Mouse (Mus musculus) right cerebral cortex, postnatal 14 days (tissue): Measurements from ENCODE around the gene Clasp2.
"Not testable (repeated sequence)": the region's sequence is repeated elsewhere in the genome, so short reads cannot be mapped to it uniquely, and the experiment has no call there.

Experiments
- DNase-seq: peaks from one replicate; pipeline ENCODE4 v3.0.0; 2022

Clasp2 gene

GRCm38 (mm10) chr9:113830219-113830618, 88.9 kb downstream of the Clasp2 start:
- no peak for DNase-seq

DNA sequence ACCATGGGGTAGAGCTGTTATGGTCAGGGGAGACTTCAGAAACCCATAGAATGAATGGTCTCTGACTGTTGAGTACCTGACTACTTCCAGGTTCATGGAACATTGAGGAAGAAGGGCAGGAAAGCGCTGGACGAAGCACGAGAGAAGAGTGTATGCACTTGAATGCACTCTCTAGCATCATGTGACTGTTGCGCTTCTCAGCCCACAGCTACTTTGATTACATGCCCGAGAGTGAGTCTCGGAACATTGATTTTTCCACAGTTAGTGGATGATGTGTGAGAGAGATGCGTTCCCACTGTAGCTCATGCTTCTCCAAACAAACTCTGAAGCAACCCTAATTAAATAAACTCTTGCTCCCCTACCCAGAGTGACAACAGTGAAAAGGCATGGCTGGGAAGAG, 92.2 kb downstream of the Clasp2 start:
- DNase-seq = no peak

DNA sequence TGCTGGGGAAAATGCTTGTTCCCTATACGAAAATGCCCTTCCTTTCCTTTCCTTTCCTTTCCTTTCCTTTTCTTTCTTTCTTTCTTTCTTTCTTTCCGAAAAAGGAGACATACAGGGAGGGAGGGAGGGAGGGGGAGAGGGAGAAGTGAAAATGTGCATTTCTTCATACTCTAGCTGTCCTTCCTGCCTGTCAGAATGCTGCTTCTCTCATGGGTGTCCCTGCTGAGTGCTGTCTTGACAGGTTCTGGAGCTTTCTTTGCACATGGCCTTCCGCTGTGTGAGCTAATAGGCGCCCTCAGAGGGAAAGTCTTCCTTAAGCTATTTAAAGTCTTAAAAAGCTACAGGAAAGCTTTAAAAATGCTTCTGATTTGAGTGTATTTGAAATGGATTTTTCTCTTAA, 95.7 kb downstream of the Clasp2 start:
- no peak for DNase-seq

DNA sequence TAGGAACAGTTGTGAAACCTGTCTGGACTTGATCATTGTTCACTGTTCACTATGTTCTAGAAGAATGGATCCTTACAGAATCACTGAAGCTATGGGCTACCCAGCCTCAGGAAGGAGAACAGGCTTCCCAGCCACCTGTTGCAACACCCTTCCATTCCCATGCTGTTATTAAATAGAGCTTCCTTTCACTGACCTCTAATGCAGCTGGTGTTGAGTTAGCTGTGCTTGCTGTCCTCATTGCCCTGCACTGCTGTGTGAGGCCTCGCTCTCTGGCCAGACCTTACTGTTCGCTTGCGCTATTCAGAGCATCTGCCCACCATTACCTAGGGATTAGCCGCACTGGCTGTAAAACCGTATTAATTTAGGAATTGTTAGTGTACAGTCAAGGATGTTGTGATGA, 96.2 kb downstream of the Clasp2 start:
- no peak for DNase-seq

- DNase-seq = no peak
Observed at GRCm38 (mm10) chr9:113844029-113844428, 102.8 kb downstream of the Clasp2 start.

DNA sequence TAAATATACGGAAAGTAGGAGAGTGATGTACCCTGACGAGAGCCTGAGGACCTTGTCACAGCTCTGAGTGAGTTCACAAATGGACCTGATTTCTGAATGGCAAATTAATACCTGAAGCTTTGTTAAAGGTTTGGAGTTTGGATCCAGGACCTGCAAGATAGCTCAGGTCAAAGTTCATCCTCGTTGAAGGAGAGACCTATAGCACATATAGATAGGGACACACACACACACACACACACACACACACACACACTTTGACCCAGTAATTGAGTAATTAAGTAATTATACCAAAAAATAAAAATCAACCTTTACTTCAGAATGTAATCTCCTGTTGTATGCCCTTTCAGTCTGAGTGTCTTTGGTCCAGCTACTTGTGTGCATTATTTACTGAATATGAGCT, 114.2 kb downstream of the Clasp2 start:
- DNase-seq = no peak

DNA sequence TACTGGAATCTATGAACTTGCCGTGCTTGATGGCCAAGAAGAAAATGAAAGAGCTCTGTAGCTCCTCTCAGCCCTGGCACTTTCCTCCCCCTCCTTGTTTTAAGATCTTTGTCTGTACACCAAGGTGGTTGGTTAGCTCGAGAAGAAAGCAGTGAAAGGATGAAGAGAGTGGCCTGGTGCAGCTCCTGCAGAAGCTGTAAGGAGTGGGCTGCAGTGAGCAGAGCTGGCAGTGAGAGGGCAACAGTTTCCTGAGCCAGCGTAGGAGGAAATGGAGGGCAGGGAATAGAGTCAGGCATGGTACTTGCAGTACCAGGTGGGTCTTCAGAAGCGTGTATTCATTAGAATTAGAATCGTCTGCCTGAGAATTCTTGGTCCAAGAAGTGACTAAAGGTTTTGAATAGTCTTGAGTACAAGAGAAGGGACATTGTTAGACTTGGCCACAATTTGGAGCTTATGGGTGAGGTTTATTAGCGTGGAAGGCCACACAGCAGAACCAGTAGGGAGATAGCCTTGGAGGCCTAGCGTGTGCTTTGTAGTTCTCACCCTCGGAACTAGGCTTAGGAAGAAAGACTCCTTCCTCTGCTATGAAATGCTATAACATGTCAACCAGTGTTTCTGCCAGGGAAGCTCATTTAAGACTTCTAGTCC, 116.1 kb downstream of the Clasp2 start:
- no peak for DNase-seq

GRCm38 (mm10) chr9:113857929-113858440, 116.7 kb downstream of the Clasp2 start:
- no peak for DNase-seq

DNA sequence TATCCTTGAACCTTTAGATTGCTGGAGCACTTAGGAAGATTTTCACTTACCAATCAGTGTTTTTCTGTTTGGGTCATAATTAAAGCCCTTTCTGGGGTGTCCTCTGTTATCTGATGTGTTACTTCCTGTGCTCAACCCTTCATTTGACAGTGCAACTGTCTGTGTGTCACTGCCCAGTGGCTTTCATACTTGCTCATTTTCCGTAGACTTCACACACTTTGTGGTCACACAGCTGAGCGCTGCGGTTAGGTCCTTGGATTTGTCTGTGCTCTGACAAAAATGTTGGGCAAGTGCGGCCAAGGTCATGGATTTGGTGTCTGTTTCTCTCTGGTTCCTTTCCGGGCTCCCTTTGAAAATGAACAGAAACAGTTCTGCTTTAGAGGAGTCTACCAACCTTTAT, 118.1 kb downstream of the Clasp2 start:
- DNase-seq = no peak

DNA sequence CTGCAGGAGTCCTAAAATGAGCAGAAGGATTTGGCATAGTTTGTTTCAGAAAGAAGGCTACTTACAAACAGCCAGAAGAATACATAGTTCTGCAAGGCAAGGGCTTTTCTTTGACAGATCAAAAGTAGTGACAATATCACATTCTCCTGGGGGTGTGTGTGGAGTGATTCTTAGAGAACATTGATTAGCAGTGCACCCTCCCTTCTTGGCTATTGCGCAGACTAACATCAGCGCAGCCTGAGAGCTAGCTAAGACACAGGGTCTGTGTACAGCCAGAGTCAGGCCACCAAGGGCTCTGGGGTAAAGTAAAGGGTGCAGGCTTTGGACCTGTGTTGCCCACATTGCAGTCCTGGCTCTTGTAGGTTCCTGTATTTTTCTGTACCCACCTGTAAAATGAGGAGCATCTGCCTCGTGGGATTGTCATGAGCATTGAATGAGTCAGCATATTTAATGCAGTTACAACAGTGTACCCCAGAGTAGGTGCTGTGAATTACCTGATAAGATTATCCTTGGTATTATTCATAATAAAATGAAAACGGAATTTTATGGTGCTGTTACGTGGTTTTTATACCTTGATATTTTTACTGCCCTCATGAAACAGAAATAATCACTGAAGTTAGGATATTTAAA, 122.2 kb downstream of the Clasp2 start:
- no peak for DNase-seq

- no peak for DNase-seq
Observed at GRCm38 (mm10) chr9:113867951-113868350, 126.7 kb downstream of the Clasp2 start.

GRCm38 (mm10) chr9:113894903-113895302, 153.6 kb downstream of the Clasp2 start:
- no peak for DNase-seq

GRCm38 (mm10) chr9:113903136-113903535, 161.9 kb downstream of the Clasp2 start:
- peak; percentile 42 for DNase-seq

- DNase-seq = not testable (repeated sequence)
Observed at GRCm38 (mm10) chr9:113904315-113904714, 163.0 kb downstream of the Clasp2 start.

DNA sequence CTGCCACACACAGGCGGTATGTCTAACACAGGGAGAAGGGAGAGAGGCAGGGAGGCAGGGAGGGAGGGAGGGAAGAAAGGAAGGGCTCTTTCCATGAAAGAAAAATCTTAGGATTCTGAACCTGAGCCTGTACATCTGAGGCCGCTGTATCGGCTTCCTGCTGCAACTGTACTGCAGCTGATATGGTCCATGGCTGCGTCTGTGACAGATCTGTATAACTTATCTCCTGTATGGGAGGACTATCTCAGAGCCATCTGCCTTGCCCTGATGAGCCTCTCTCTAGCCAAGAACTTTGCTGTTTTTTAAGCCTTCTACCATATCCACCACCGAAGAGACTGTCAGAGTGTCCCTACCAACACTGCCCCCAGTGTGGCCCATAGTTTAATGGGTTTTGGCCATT, 174.5 kb downstream of the Clasp2 start:
- DNase-seq = no peak

GRCm38 (mm10) chr9:113922677-113923076, 181.4 kb downstream of the Clasp2 start:
- no peak for DNase-seq

DNA sequence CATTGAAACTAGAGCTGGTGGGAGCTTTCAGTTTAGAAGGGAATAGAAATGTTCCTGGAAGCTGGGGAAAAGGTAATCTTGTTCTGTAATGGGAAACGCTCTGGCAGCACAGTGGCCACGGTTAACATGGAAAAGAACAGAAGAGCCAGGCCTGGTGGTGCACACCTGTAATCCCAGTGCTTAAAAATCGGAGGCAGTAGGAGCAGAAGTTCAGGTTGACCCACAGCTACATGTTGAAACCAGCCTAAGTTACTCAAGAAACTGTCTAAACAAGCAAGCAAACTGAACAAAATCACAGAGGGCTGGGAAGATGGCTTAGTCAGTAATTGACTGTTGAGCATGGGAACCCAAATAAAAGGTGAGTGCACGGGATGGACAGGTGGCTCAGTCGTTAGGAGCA, 183.6 kb downstream of the Clasp2 start:
- no peak for DNase-seq

DNA sequence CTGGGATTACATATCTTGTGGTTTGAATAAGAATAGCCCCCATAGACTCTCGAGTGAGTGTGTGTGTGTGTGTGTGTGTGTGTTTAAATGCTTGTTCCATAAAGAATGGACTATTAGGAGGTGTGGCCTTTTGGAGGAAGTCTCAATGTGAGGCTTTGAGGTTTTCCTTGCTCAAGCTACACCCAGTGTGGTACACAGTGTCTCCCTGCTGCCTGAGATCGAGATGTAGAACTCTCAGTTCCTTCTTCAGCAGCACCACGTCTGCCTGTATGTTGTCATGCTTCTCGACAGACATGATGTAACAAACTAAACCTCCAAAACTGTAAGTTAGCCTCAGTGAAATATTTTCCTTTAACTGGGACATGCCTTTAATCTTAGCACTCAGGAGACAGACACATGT, 187.3 kb downstream of the Clasp2 start:
- DNase-seq = no peak

DNA sequence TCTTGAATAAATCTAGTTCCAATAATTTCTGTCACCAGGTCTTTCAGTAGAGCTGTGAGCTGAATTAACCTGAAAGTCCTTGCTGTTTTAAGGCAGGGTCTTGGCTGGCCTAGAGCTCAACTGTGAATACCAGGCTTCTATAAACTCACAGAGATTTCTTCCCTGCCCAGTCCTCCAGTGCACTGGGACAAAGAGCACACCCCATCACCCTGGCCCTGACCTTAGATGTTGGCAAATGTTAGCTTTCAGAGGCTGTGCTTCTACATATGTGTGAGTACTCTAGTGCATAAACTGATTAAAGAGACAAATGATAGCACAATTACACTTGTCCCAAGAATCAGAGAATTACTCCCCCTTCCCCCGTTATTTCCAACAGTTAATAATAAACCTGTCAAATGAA, 188.4 kb downstream of the Clasp2 start:
- DNase-seq = no peak

DNA sequence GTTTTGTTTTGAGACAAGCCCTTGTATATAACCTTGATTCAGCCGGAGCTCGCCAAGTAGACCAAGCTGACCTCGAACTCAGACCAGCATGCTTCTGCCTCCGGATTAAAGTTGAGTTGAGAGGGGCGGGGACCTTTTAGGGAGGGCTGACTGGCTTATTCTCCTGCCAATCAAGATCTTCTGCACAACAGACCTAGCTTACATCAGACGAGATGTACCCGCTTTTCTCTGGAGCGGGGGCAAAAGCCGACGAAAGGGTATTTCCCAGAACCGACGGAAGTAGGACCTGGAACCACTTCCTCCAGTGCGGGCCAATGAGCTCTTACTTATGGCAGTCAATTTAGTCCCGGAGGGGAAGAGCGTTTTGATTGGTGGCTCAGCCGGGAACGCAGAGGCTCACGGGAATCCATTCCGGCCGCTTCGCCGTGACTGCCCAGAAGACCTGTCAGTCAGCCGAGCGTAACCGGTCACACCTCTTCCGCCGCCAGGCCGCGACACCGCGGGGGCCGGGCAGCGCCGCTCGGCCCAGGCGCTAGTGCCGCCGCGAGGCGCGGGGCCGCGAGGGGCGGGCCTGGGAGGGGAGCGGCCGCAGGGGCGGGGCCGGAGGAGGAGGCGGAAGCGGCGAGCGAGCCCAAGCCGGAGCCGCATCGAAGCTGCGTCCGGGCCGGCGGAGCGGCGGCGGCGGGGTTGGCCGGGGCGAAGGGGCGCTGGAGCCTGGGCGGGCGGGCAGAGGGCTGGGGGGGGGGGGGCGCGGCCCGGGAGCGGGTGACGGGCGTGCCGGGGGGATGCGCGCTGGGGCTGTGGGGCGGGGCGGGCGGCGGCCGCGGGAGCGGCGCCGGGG, 189.5 kb downstream of the Clasp2 start, which contains the start of gene Ubp1:
Ubp1 (plus strand) TSS at position 401 of the 841 bp plus-strand sequence.
- peak; percentile 90 for DNase-seq

- DNase-seq = peak; percentile 32
Observed at GRCm38 (mm10) chr9:113931375-113932099, 190.3 kb downstream of the Clasp2 start.

- no peak for DNase-seq
Observed at GRCm38 (mm10) chr9:113932100-113932470, 190.8 kb downstream of the Clasp2 start.

DNA sequence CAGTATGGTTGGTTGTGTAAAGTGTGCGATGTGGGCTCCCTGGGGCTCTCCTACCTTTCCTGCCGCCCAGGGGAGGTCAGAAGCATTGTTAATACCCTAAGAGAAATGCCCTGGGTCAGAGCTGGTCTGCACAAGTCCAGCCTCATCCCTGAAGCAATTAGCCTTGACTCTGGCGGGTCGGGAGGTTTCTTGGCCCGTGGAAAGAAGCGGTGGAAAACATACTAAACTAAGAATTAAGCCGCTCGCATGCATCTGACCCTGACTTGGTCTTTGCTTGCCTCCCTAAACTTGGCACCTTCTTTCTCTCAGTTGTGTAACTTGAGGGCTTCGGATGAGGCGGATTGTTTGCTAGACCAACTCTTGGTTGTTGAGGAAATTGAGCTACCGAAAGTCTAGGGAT, 191.2 kb downstream of the Clasp2 start:
- DNase-seq = no peak
